Mouse (Mus musculus) limb, embryonic 11.5 days (tissue): ENCODE measurements around the gene Srgap3. TPM values are rescaled to one million over a fixed set of nuclear protein-coding genes. Genes with fewer than 3 reads are reported as not detected.

ENCODE experiments used
- ATAC-seq: fragments of 200-750 bp; cut with Nextera tagmentation; 2 replicates; pipeline ENCODE4 v1.8.0; 2017; ENCODE audit warnings: low read depth; ENCODE audit not compliant: insufficient number of reproducible peaks, low FRiP score, low TSS enrichment
- DNase-seq: peaks from one replicate; pipeline ENCODE4 v3.0.0-alpha.2; 2015; ENCODE audit warnings: low spot score
- H3K27ac ChIP-seq: fragments of 300-500 bp; sonication (generic); replicated peaks from 2 replicates; pipeline ENCODE4 v1.5.1; 2014; ENCODE audit warnings: low read depth, mild to moderate bottlenecking, low read length
- H3K27me3 ChIP-seq: fragments of 300-500 bp; sonication (generic); 2 replicates; pipeline ENCODE4 v1.6.1; 2014; ENCODE audit warnings: mild to moderate bottlenecking, low read length, mixed read lengths; ENCODE audit not compliant: control insufficient read depth, insufficient read depth
- H3K36me3 ChIP-seq: fragments of 300-500 bp; sonication (generic); 2 replicates; pipeline ENCODE4 v1.6.1; 2014; ENCODE audit warnings: mild to moderate bottlenecking, low read length, moderate library complexity, mixed read lengths; ENCODE audit not compliant: control insufficient read depth, insufficient read depth
- H3K4me1 ChIP-seq: fragments of 300-500 bp; sonication (generic); 2 replicates; pipeline ENCODE4 v1.6.1; 2014; ENCODE audit warnings: low read length, mixed read lengths; ENCODE audit not compliant: control insufficient read depth, insufficient read depth
- H3K4me2 ChIP-seq: fragments of 300-500 bp; sonication (generic); 2 replicates; pipeline ENCODE4 v1.6.1; 2014; ENCODE audit warnings: low read depth, mild to moderate bottlenecking, moderate library complexity; ENCODE audit not compliant: severe bottlenecking
- H3K4me3 ChIP-seq: fragments of 300-500 bp; sonication (generic); 2 replicates; pipeline ENCODE4 v1.5.1; 2014; ENCODE audit warnings: low read depth, low read length
- H3K9ac ChIP-seq: fragments of 300-500 bp; sonication (generic); 2 replicates; pipeline ENCODE4 v1.6.1; 2014; ENCODE audit warnings: mild to moderate bottlenecking, low read length
- H3K9me3 ChIP-seq: fragments of 300-500 bp; sonication (generic); 2 replicates; pipeline ENCODE4 v1.6.1; 2016; ENCODE audit warnings: low read length; ENCODE audit not compliant: control insufficient read depth
- WGBS: fragments of 180-500 bp; shearing (Covaris S2); extraction: QIAGEN DNeasy Blood & Tissue Kit; methylation state at CpG from one replicate; pipeline ENCODE4 v1.1.7; 2014; 5-methylcytosine and 5-hydroxymethylcytosine counted together
- polyA plus RNA-seq: library from polyadenylated mRNA; unstranded; fragments of >200 nt; fragmentation: Nextera tagmentation; extraction: Ambion mirVana; gene quantifications from 2 replicates; pipeline ENCODE4 v1.2.1, GENCODE M21; 2014

Gene Srgap3
- polyA plus RNA-seq, 1 experiment from 2014 or later: 5.3 TPM

- no peak overlapping the region for H3K9ac ChIP-seq
- no peak overlapping the region for H3K4me3 ChIP-seq
- H3K4me1 ChIP-seq: no peaks in the 10 kb centered on the region
- no peaks in the 10 kb centered on the region for H3K27me3 ChIP-seq
- 93% methylated on average over 6 of the region's 6 CpGs for WGBS
- no peaks in the 10 kb centered on the region for H3K9me3 ChIP-seq
- DNase-seq: no peak
- no peaks in the 10 kb centered on the region for H3K36me3 ChIP-seq
- no peak overlapping the region for H3K27ac ChIP-seq
- no peak overlapping the region for H3K4me2 ChIP-seq
- ATAC-seq: no peak
Measured at GRCm38 (mm10) chr6:112928841-112929240, 18.2 kb downstream of the Srgap3 start.

DNA sequence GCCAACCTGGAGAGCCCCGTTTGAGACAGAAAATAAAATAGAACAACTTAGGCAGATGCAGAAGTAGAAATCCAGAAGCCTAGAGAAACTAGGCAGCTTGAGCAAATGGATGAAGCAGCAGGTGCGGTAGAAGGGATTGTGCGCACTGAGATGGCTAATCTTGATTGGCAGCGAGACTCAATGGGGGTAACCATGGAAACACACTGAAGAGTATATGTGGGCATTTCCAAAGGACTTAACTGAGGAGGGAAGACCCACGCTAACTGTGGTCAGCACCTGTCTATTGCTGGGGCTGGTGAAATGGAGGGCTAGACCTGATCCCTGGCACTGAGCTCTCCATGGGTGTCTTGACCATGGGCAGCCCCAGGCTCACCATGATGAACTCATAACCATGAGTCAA is 19.7 kb downstream of the Srgap3 start:
- no peaks in the 10 kb centered on the region for H3K4me1 ChIP-seq
- no peak for ATAC-seq

GRCm38 (mm10) chr6:112926011-112926410 is 21.1 kb downstream of the Srgap3 start:
- no peaks in the 10 kb centered on the region for H3K36me3 ChIP-seq
- no peak overlapping the region for H3K4me3 ChIP-seq
- no peak overlapping the region for H3K9ac ChIP-seq
- WGBS: 81% methylated on average over 5 of the region's 5 CpGs
- no peak overlapping the region for H3K27ac ChIP-seq
- ATAC-seq: no peak
- H3K9me3 ChIP-seq: no peaks in the 10 kb centered on the region
- DNase-seq: no peak
- no peaks in the 10 kb centered on the region for H3K4me1 ChIP-seq
- H3K27me3 ChIP-seq: no peaks in the 10 kb centered on the region
- no peak overlapping the region for H3K4me2 ChIP-seq

More for the DNA sequence above, 19.7 kb downstream of the Srgap3 start:
- H3K9me3 ChIP-seq: no peaks in the 10 kb centered on the region
- DNase-seq: no peak
- WGBS: 96% methylated on average over 5 of the region's 5 CpGs
- no peaks in the 10 kb centered on the region for H3K36me3 ChIP-seq
- H3K9ac ChIP-seq: no peak overlapping the region
- no peak overlapping the region for H3K4me2 ChIP-seq
- no peaks in the 10 kb centered on the region for H3K27me3 ChIP-seq
- no peak overlapping the region for H3K27ac ChIP-seq
- no peak overlapping the region for H3K4me3 ChIP-seq

DNA sequence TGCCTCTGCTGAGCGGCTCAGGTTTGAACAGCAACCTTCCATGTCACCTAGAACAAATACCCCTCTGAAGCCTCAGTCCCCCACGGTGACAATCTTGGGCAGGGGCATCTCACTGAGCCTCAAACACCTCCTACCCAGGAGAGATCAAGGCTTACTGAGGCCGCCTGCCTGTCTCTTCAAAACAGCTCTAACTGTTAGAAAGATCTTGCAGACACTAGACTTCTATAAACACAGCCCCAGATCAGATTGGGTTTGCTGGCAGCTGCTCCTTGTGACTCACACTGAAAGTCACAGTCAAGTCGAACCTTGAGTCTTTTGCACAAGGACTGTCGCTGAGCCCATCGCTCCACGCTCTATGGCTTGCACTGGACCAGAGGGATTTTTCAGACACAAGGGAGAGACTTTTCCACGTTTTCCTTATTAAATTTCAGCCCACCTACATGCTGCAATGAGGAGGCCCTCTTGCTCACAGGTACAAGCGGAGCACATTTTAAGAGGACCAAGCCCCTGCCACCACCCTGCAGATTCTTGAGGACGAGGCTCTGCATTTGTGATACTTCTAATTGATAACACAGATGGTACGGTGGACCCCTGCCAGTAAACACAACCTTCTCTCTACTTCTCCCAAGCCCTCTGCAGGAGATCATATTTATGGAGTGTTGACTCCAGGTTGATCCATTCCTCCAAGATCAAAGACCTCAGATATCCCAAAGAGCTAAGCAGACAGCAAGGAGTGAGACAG is 21.7 kb downstream of the Srgap3 start:
- no peak for ATAC-seq
- 51% methylated on average over 11 of the region's 11 CpGs for WGBS
- Histone ChIP-seq H3K9ac (no peak overlapping the region), H3K27ac (no peak overlapping the region), H3K36me3 (no peaks in the 10 kb centered on the region), H3K4me3 (no peak overlapping the region), H3K4me2 (no peak overlapping the region), H3K27me3 (no peaks in the 10 kb centered on the region), H3K9me3 (no peaks in the 10 kb centered on the region), H3K4me1 (0 out of 2 replicates have a peak, but pooled peaks cover 2% of the 10 kb centered on the region)
- no peak for DNase-seq

GRCm38 (mm10) chr6:112924606-112925141 is 22.4 kb downstream of the Srgap3 start:
- H3K27ac ChIP-seq: no peak overlapping the region

DNA sequence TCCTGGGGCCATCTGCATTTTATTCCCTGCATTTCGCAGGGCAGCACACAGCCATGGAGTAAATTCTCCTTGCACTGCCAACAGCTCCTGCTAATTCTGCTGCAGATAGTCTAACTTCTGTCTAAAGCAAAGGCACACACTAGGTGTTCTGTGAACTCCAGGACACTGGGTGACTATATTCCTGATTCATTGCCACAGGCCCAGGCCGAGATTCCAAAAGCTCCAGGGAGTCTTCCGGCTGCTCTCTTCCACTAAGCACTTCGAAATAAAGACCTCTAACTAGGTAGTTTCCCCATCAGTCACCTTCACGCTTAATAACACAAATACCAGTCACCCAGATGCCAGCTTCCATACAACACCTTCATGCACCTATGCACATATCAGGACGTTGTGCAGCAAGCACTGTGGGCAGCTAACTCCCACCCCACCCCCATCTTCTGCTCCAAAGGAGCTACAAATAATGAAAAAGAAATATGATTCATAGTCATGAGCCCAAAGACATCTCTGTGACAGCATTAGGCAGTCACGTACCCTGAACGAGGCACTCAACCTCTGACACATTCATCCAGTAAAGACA is 26.4 kb downstream of the Srgap3 start:
- Histone ChIP-seq H3K36me3 (no peaks in the 10 kb centered on the region), H3K4me2 (no peak overlapping the region), H3K9ac (no peak overlapping the region), H3K4me1 (0 out of 2 replicates have a peak, but pooled peaks cover 2% of the 10 kb centered on the region), H3K27me3 (no peaks in the 10 kb centered on the region), H3K4me3 (no peak overlapping the region), H3K27ac (no peak overlapping the region), H3K9me3 (no peaks in the 10 kb centered on the region)
- ATAC-seq (no peak), DNase-seq (no peak)
- WGBS: 85% methylated on average over 8 of the region's 8 CpGs

More at GRCm38 (mm10) chr6:112924606-112925141, 22.4 kb downstream of the Srgap3 start:
- no peaks in the 10 kb centered on the region for H3K36me3 ChIP-seq
- no peaks in the 10 kb centered on the region for H3K27me3 ChIP-seq
- H3K4me1 ChIP-seq: 0 out of 2 replicates have a peak, but pooled peaks cover 2% of the 10 kb centered on the region
- ATAC-seq: no peak
- no peak overlapping the region for H3K4me2 ChIP-seq
- no peak overlapping the region for H3K9ac ChIP-seq
- H3K9me3 ChIP-seq: no peaks in the 10 kb centered on the region
- WGBS: 84% methylated on average over 13 of the region's 13 CpGs
- DNase-seq: no peak
- H3K4me3 ChIP-seq: no peak overlapping the region

GRCm38 (mm10) chr6:112917717-112918116 is 29.3 kb downstream of the Srgap3 start:
- Histone ChIP-seq H3K9me3 (no peaks in the 10 kb centered on the region), H3K27me3 (no peaks in the 10 kb centered on the region), H3K36me3 (no peaks in the 10 kb centered on the region), H3K27ac (no peak overlapping the region), H3K9ac (no peak overlapping the region), H3K4me3 (no peak overlapping the region), H3K4me2 (no peak overlapping the region), H3K4me1 (0 out of 2 replicates have a peak, but pooled peaks cover 2% of the 10 kb centered on the region)
- ATAC-seq (no peak), DNase-seq (no peak)
- 94% methylated on average over 8 of the region's 8 CpGs for WGBS

DNA sequence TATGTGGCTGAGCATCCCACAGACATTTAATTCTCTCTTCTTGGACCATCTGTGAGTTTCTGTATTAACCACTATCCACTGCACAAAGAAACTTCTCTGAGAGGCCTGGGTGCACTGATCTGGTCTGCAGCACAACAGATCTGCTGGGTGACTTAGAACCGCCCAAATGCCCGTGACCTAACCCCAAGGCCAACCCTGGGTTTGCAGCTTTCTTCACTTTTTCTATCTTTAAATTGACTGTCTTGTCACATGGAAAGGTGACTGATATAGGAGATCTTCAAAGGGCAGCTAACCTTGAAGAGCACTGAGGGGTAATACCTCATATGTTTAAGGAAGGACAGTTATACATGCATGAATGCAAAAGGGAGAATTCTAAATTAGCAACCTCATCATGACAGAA is 30.8 kb downstream of the Srgap3 start:
- H3K4me2 ChIP-seq: no peak overlapping the region
- WGBS: 92% methylated on average over 2 of the region's 2 CpGs
- no peak overlapping the region for H3K4me3 ChIP-seq
- 0 out of 2 replicates have a peak, but pooled peaks cover 2% of the 10 kb centered on the region for H3K4me1 ChIP-seq
- H3K27me3 ChIP-seq: no peaks in the 10 kb centered on the region
- H3K9ac ChIP-seq: no peak overlapping the region
- H3K36me3 ChIP-seq: no peaks in the 10 kb centered on the region
- no peak for DNase-seq
- ATAC-seq: no peak
- H3K9me3 ChIP-seq: no peaks in the 10 kb centered on the region
- no peak overlapping the region for H3K27ac ChIP-seq
